Mouse (Mus musculus): ENCODE results near the gene Atg4d. TPM values are rescaled to one million over a fixed set of nuclear protein-coding genes. Genes with fewer than 3 reads are reported as not detected.
"Not testable (repeated sequence)": the region's sequence is repeated elsewhere in the genome, so short reads cannot be mapped to it uniquely, and the experiment has no call there.

The Atg4d gene
- polyA plus RNA-seq, 1 experiment from 2014 or later: 34.9 TPM

DNA sequence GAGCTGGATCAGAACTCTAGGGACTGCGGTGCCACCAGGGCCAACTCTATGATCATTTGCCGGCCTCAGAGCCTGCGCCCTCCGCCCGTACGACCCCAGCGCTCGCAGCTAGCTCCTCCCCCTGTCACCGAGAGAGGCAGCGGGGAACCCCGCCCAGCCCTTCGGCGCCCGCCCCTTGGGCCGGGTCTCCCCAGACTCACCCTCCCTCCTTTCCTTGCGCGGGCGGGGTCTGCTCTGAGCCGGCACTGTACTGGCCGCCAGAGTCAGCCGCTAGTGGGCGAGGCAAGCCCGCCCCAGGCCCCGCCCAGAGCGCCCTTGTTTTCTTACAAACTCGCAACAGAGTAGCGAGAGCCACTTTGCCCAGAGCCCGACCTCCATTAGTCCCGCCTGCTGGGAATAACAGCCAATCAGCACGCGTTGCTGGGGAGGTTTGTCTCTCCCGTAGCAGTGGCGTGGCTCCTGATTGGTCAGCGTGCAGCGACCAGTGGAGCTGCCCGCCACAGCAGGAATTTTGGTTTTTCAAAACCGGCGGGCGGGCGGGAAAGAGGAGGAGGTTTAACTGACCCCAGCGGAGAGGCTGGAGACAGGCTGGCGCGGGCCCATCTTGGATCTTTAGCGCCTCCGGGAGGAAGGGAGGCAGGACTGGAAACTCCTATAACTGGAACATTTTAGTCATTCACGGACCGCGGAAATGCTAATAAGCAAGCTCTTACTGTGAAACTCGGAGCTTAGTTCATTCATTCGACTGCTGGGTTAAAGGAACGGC, 26.1 kb downstream of the Atg4d start, which contains the start of gene Cdkn2d:
TSS of gene Cdkn2d (minus strand) at position 386 of the 766 bp plus-strand sequence.
- Histone ChIP-seq H3K4me2 (peak within 1 kb of the TSS; percentile 92), H3K27me3 (no peaks in the 10 kb centered on the region), H3K9ac (replicated peaks) (peak within 1 kb of the TSS; percentile 71), H3K9me3 (no peaks in the 10 kb centered on the region), H3K4me3 (replicated peaks) (peak within 1 kb of the TSS; percentile 73), H3K36me3 (no peaks in the 10 kb centered on the region), H3K4me1 (replicated peaks) (peaks cover 38% of the 10 kb centered on the region), H3K27ac (peak within 1 kb of the TSS; percentile 90)
- WGBS: under 1% methylated on average over 51 of the region's 51 CpGs
- peak; percentile 99 for ATAC-seq (ENCODE audit: insufficient number of reproducible peaks, insufficient read depth, low FRiP score, low TSS enrichment, low read depth)

DNA sequence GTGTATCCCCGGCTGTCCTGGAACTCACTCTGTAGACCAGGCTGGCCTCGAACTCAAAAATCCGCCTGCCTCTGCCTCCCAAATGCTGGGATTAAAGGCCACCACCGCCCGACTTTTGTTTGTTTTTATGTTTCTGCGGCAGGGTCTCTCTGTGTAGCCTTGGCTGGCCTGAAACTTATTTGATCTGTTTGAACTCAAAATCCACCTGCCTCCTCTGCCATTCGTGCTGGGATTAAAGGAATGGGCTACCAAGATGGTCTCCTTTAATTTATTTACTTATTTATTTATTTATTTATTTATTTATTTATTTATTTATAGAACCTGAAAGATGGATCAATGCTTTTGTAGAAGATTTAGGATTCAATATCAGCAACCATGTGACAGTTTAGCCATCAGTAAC, 26.8 kb downstream of the Atg4d start:
- WGBS: 19% methylated on average over 7 of the region's 7 CpGs
- not testable (repeated sequence) for H3K27me3 ChIP-seq; H3K9me3 ChIP-seq; H3K36me3 ChIP-seq; ATAC-seq (ENCODE audit: insufficient number of reproducible peaks, insufficient read depth, low FRiP score, low TSS enrichment, low read depth)
- Histone ChIP-seq H3K4me3 (replicated peaks) (peak overlapping the region; percentile 73), H3K9ac (replicated peaks) (peak overlapping the region; percentile 44; the same call in 1 of the 2 replicates), H3K4me1 (replicated peaks) (peaks cover 31% of the 10 kb centered on the region), H3K27ac (peak overlapping the region; percentile 90), H3K4me2 (peak overlapping the region; percentile 50)

DNA sequence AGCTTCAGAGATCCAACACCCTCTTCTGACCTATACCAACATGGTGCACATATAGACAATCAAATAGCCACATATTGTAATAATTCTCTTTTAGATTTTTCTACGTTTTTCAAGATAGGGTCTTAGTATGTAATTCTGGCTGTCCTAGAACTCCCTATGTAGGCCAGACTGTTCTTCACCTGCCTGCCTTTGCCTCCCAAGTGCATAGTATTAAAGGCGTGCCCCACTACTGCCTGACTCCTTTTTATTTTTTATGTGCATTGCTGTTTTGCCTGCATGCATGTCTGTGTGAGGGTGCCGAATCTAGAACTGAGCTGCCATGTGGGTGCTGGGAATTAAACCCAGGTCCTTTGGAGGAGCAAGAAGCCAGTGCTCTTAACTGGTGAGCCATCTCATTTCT, 27.2 kb downstream of the Atg4d start:
- no peak for ATAC-seq (ENCODE audit: insufficient number of reproducible peaks, insufficient read depth, low FRiP score, low TSS enrichment, low read depth)
- Histone ChIP-seq H3K4me3 (replicated peaks) (no peak overlapping the region), H3K27me3 (no peaks in the 10 kb centered on the region), H3K4me1 (replicated peaks) (peaks cover 27% of the 10 kb centered on the region), H3K4me2 (0 out of 2 replicates have a peak overlapping the region, but pooled peaks have one; percentile 50), H3K27ac (no peak overlapping the region), H3K9me3 (no peaks in the 10 kb centered on the region), H3K36me3 (no peaks in the 10 kb centered on the region), H3K9ac (replicated peaks) (no peak overlapping the region)
- WGBS: 93% methylated on average over 3 of the region's 3 CpGs

DNA sequence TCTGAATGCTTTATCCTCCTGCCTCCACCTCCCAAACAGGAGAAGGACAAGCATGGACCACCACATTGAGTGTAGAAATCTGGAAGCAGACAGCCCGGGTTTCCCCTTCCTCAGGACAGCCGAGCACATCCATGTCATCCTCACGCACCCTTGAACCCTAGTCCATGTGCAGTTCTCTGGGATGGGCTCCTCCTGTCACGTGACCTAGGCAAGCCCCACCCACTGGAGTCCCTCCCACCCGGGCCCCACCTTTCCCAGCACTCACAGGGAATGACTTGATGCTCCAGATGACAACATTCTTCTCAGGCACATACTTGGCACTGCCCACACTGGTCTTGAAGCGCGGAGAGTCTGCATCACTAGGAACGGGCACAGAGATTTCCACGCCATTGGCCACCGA, 33.9 kb downstream of the Atg4d start:
- ATAC-seq (ENCODE audit: insufficient number of reproducible peaks, insufficient read depth, low FRiP score, low TSS enrichment, low read depth): no peak
- H3K4me1 ChIP-seq (replicated peaks): peaks cover 12% of the 10 kb centered on the region; the same call in 1 of the 2 replicates
- 85% methylated on average over 10 of the region's 10 CpGs for WGBS
- H3K27me3 ChIP-seq: no peaks in the 10 kb centered on the region
- H3K9me3 ChIP-seq: peaks cover 20% of the 10 kb centered on the region
- no peak overlapping the region for H3K9ac ChIP-seq (replicated peaks)
- no peak overlapping the region for H3K27ac ChIP-seq
- no peak overlapping the region for H3K4me3 ChIP-seq (replicated peaks)
- H3K4me2 ChIP-seq: no peak overlapping the region
- H3K36me3 ChIP-seq: no peaks in the 10 kb centered on the region

DNA sequence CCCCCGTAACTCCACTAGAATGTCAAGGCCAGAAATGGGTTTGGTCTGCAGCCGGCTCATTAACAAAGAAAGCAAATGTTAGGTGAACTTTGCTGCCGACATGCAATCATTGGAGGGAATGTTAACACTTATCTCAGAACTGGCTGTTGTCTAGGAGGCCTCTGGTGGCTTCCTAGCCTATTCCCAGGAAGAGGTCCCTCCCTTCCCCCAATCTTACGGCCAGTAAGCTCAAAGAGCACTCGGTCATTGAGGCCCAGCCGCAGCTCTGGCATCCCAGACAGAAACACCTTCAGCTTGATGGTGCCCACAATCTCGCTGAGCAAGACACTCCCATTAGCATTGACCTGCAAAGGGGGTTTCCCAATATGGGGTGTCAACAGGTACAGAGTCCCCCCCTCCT, 40.0 kb downstream of the Atg4d start:
- Histone ChIP-seq H3K4me1 (replicated peaks) (no peaks in the 10 kb centered on the region), H3K36me3 (no peaks in the 10 kb centered on the region), H3K4me3 (replicated peaks) (no peak overlapping the region), H3K4me2 (no peak overlapping the region), H3K9me3 (peaks cover 15% of the 10 kb centered on the region; the same call in 1 of the 2 replicates), H3K27me3 (peaks cover 10% of the 10 kb centered on the region), H3K9ac (replicated peaks) (no peak overlapping the region), H3K27ac (no peak overlapping the region)
- 81% methylated on average over 7 of the region's 7 CpGs for WGBS
- no peak for ATAC-seq (ENCODE audit: insufficient number of reproducible peaks, insufficient read depth, low FRiP score, low TSS enrichment, low read depth)

DNA sequence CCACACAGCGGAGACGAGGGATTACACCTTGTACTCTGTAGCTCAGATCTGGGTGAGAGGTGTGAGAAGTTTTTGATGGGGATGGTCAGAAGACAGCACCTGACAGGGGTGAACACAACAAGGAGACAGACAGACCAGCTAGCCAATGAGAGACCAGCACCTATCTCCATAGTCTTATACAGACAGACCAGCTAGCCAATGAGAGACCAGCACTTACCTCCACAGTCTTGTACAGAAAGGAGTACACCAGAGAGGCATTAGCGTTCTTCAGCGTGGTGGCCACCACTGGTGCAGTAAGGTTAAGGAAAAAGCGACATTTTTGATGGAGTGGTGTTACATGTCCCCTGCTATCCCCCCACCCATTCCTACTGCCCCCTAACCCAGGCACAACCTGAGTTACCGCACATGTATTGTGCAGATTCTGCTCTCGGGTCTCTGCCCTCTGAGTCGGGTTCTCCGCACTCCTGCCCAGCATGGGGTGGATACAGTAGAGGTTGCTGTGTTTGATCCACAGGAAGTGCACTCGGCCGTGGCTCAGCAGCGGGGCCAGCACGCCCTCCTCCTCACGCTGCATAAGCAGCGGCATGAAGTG, 44.2 kb downstream of the Atg4d start:
- H3K27me3 ChIP-seq: peaks cover 38% of the 10 kb centered on the region
- H3K4me3 ChIP-seq (replicated peaks): no peak overlapping the region
- ATAC-seq (ENCODE audit: insufficient number of reproducible peaks, insufficient read depth, low FRiP score, low TSS enrichment, low read depth): no peak
- H3K9ac ChIP-seq (replicated peaks): no peak overlapping the region
- WGBS: 66% methylated on average over 15 of the region's 15 CpGs
- no peaks in the 10 kb centered on the region for H3K9me3 ChIP-seq
- H3K36me3 ChIP-seq: no peaks in the 10 kb centered on the region
- H3K4me1 ChIP-seq (replicated peaks): 0 out of 2 replicates have a peak, but pooled peaks cover 3% of the 10 kb centered on the region
- no peak overlapping the region for H3K27ac ChIP-seq
- no peak overlapping the region for H3K4me2 ChIP-seq

DNA sequence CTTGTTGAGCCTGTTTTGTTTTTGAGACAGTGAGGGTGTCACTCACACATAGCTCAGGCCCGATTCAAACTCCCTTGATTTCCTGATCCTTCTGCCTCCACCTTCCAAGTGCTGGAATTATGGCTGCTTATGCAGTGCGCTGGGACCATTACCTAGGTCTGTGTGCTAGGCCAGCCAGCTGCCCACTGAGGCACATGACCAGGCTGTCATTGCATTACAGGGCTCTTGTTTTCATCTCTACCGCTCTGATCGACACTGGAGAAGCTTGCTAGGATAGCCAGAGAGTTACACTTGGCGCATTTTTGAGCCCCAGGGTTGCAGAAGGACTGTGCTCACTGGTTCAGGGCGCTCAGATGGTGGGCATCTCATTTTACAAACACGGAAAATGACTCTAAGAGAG, 46.6 kb downstream of the Atg4d start:
- H3K36me3 ChIP-seq: no peaks in the 10 kb centered on the region
- peak overlapping the region; percentile 2; the same call in 1 of the 2 replicates for H3K4me2 ChIP-seq
- no peak for ATAC-seq (ENCODE audit: insufficient number of reproducible peaks, insufficient read depth, low FRiP score, low TSS enrichment, low read depth)
- no peak overlapping the region for H3K27ac ChIP-seq
- no peak overlapping the region for H3K9ac ChIP-seq (replicated peaks)
- peak overlapping the region; percentile 31 for H3K4me3 ChIP-seq (replicated peaks)
- peaks cover 38% of the 10 kb centered on the region for H3K27me3 ChIP-seq
- H3K4me1 ChIP-seq (replicated peaks): 0 out of 2 replicates have a peak, but pooled peaks cover 3% of the 10 kb centered on the region
- no peaks in the 10 kb centered on the region for H3K9me3 ChIP-seq
- WGBS: 19% methylated on average over 7 of the region's 7 CpGs

DNA sequence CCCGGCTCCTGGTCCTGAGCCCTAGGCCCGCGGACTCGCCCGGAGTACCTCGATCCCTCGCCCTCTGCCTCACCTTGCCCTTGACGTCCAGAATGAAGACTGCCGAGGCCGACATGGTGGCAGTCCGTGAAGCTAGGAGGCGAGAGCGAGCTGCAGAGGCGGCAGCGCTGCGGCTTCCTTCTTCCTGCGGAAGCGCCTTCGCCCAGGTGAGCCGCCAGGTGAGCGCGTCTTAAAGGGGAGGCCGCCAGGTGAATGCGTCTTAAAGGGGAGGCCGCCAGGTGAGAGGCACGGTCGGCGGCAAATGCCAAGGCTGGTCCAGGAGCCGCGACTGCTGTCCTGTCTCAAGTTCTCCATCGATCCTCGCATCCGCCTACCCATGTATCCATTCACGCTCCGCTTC, 47.0 kb downstream of the Atg4d start, which contains the start of gene Ap1m2:
TSS of gene Ap1m2 (minus strand) at position 204 of the 400 bp plus-strand sequence.
- no peak for ATAC-seq (ENCODE audit: insufficient number of reproducible peaks, insufficient read depth, low FRiP score, low TSS enrichment, low read depth)
- H3K4me1 ChIP-seq (replicated peaks): 0 out of 2 replicates have a peak, but pooled peaks cover 3% of the 10 kb centered on the region
- no peaks in the 10 kb centered on the region for H3K9me3 ChIP-seq
- no peak within 1 kb of the TSS; the same call in 1 of the 2 replicates for H3K9ac ChIP-seq (replicated peaks)
- H3K27ac ChIP-seq: no peak within 1 kb of the TSS
- H3K36me3 ChIP-seq: no peaks in the 10 kb centered on the region
- peaks cover 38% of the 10 kb centered on the region for H3K27me3 ChIP-seq
- 12% methylated on average over 32 of the region's 35 CpGs for WGBS
- peak within 1 kb of the TSS; percentile 31 for H3K4me3 ChIP-seq (replicated peaks)
- H3K4me2 ChIP-seq: peak within 1 kb of the TSS; percentile 44

DNA sequence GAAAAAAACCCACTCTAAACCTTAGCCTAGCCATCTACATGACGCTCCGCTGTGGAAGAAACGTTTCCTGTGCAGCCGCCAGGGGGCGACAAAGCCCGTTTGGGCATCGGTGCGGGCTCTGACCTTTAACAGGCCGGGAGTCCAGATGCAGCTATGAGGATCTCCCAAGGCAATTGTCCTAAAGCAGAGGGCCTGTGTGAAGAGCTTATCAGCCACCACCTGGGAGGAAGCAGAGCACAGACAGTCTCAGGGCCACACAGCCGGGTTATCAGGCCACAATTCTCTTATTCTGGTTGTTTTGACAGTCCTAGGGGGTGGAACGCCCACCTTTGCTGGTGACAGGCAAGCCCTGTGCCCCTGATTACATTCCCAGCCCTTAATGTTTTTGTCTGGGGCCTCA, 48.3 kb downstream of the Atg4d start:
- Histone ChIP-seq H3K27ac (no peak overlapping the region), H3K36me3 (no peaks in the 10 kb centered on the region), H3K4me1 (replicated peaks) (0 out of 2 replicates have a peak, but pooled peaks cover 3% of the 10 kb centered on the region), H3K4me2 (no peak overlapping the region), H3K9ac (replicated peaks) (no peak overlapping the region), H3K4me3 (replicated peaks) (no peak overlapping the region), H3K9me3 (no peaks in the 10 kb centered on the region), H3K27me3 (peaks cover 38% of the 10 kb centered on the region)
- ATAC-seq (ENCODE audit: insufficient number of reproducible peaks, insufficient read depth, low FRiP score, low TSS enrichment, low read depth): peak; percentile 44; the same call in 1 of the 2 replicates
- WGBS: 9% methylated on average over 11 of the region's 11 CpGs

DNA sequence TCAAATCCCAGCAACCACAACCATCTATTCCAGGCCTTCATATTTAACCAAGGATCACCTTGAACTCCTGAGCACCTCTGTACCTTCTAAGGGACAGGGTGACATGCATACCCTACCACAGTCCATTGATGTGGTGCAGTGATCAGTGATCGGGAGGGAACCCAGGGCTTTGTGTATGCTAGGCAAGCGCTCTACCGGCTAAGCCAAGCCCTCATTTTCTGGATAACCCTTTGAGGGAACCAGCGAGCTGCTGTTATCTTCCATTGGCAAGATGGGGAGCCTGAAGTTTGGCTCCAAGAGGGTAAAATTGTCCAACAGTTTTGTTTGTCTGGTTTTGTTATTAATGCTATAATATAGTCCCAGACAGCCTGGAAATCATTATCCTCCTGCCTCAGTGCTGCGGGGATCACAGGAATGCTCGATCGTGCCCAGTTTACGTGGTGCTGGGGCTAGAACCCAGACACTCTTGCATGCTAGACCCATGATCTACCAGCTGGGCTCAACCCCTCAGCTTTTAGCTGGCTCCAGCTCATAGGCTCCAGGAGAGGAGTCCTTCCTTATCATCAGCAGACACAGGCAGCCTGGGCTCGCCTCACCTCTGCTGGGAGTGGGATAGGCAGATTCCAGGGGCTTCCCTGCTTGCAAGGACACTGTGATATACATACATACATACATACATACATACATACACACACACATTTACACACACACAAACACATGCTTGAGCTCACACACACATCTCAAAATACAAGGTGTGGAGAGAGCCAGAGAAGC, 49.5 kb downstream of the Atg4d start:
- 0 out of 2 replicates have a peak, but pooled peaks cover 3% of the 10 kb centered on the region for H3K4me1 ChIP-seq (replicated peaks)
- no peaks in the 10 kb centered on the region for H3K36me3 ChIP-seq
- H3K4me2 ChIP-seq: no peak overlapping the region
- no peak overlapping the region for H3K27ac ChIP-seq
- 79% methylated on average over 9 of the region's 9 CpGs for WGBS
- peaks cover 33% of the 10 kb centered on the region for H3K27me3 ChIP-seq
- H3K4me3 ChIP-seq (replicated peaks): no peak overlapping the region
- H3K9ac ChIP-seq (replicated peaks): no peak overlapping the region
- ATAC-seq (ENCODE audit: insufficient number of reproducible peaks, insufficient read depth, low FRiP score, low TSS enrichment, low read depth): no peak
- no peaks in the 10 kb centered on the region for H3K9me3 ChIP-seq

DNA sequence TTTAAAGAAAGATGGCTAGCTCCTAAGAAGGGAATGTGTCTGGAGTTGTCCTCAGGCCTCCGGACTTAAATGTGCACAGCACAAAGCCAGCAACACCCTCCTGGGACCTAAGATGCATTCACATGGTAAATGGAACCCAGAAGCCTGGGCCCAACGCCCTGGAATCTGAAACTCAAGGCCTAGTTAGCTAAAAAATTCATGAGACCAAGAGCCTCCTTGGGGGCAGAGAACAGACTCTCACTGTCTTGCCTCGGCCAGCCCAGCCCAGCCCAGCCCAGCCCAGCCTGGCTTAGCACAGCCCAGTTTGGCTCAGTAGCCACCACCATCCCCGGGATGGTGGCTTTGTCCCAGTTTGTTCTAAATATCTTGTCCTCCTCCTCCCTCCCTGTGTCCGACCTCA, 50.3 kb downstream of the Atg4d start:
- Histone ChIP-seq H3K9ac (replicated peaks) (no peak overlapping the region), H3K4me1 (replicated peaks) (0 out of 2 replicates have a peak, but pooled peaks cover 3% of the 10 kb centered on the region), H3K27me3 (peaks cover 25% of the 10 kb centered on the region), H3K27ac (no peak overlapping the region), H3K9me3 (no peaks in the 10 kb centered on the region), H3K36me3 (no peaks in the 10 kb centered on the region), H3K4me3 (replicated peaks) (no peak overlapping the region), H3K4me2 (no peak overlapping the region)
- 62% methylated on average over 5 of the region's 5 CpGs for WGBS
- no peak for ATAC-seq (ENCODE audit: insufficient number of reproducible peaks, insufficient read depth, low FRiP score, low TSS enrichment, low read depth)

Data from limb, embryonic 12.5 days (tissue).